ENCODE assay signal across 8 mouse cellular contexts in the genomic region with DNA sequence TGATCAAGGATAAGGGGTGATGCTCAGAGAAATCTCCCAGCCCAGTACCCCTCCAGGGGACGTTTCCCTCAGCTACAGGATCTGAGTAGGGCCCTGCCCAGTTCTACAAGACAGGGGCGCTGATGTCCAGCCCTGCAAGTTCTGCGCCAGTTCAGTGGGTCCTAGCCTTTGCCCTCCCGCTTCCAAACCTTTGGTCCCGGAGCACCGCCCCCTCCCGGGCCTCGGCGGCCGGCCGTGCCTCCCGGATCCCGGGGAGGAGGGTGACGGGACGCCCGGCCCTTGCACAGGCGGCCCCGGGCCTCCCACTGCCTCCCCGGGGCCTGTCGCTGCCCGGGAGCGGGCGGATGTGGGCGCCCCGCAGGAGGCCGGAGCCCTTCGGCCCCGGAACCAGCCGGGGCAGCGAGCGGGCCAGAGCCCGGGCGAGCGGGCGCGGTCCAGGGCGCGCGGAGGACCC. TPM values are rescaled to one million over a fixed set of nuclear protein-coding genes. Genes with fewer than 3 reads are reported as not detected.
DNase-seq lines count a peak whose midpoint lies in the region; ATAC-seq and TF ChIP-seq lines count a peak whose summit lies in the region.

No protein-coding gene starts in this region.

- peak overlapping the region; percentile 72 for H3K4me2 ChIP-seq in hindbrain, embryonic 13.5 days
- H3K4me2 ChIP-seq in neural tube, embryonic 11.5 days (ENCODE audit: low read depth), result peak overlapping the region; percentile 79

- H3K36me3 ChIP-seq in hindbrain, embryonic 13.5 days, result no peaks in the 10 kb centered on the region
- no peaks in the 10 kb centered on the region for H3K36me3 ChIP-seq in liver, adult 2 months (ENCODE audit: control insufficient read depth, insufficient read depth, low read length)
- no peaks in the 10 kb centered on the region for H3K36me3 ChIP-seq in neural tube, embryonic 11.5 days (ENCODE audit: control insufficient read depth, insufficient read depth, low read length)

- H3K9ac ChIP-seq in hindbrain, embryonic 13.5 days, result peak overlapping the region; percentile 99
- H3K9ac ChIP-seq in liver, adult 2 months (ENCODE audit: low read depth, low read length), result peak overlapping the region; percentile 68
- H3K9ac ChIP-seq in neural tube, embryonic 11.5 days (ENCODE audit: low read length), result peak overlapping the region; percentile 97

- no peaks in the 10 kb centered on the region for H3K9me3 ChIP-seq in hindbrain, embryonic 13.5 days
- H3K9me3 ChIP-seq in neural tube, embryonic 11.5 days (ENCODE audit: control insufficient read depth, low read length), result no peaks in the 10 kb centered on the region

- TF ChIP-seq CTCF in embryonic fibroblast, embryonic 13.5 days (IDR thresholded peaks at IDR 0.05; ENCODE audit: borderline replicate concordance, insufficient read depth, low read length), result no peak
- no peak for TF ChIP-seq CTCF in liver, adult 2 months (IDR thresholded peaks at IDR 0.05; ENCODE audit: low read depth, low read length)

- H3K4me3 ChIP-seq in embryonic fibroblast, embryonic 13.5 days (ENCODE audit: insufficient read depth, low read length), result peak overlapping the region; percentile 97
- peak overlapping the region; percentile 89 for H3K4me3 ChIP-seq in hindbrain, embryonic 13.5 days
- H3K4me3 ChIP-seq in liver, adult 2 months (ENCODE audit: insufficient read depth, low read depth, low read length), result peak overlapping the region; percentile 70
- H3K4me3 ChIP-seq in neural tube, embryonic 11.5 days (ENCODE audit: low read depth, low read length), result peak overlapping the region; percentile 93

- H3K4me1 ChIP-seq in embryonic fibroblast, embryonic 13.5 days (ENCODE audit: control insufficient read depth, insufficient read depth, low read length), result peaks cover 24% of the 10 kb centered on the region
- peaks cover 65% of the 10 kb centered on the region for H3K4me1 ChIP-seq in hindbrain, embryonic 13.5 days (replicated peaks)
- peaks cover 6% of the 10 kb centered on the region for H3K4me1 ChIP-seq in liver, adult 2 months (ENCODE audit: control insufficient read depth, insufficient read depth, low read length)
- H3K4me1 ChIP-seq in neural tube, embryonic 11.5 days (ENCODE audit: control insufficient read depth, insufficient read depth, low read length), result peaks cover 21% of the 10 kb centered on the region

- peak; percentile 47 for ATAC-seq in hindbrain, embryonic 13.5 days (ENCODE audit: low FRiP score)
- ATAC-seq in neural tube, embryonic 11.5 days (ENCODE audit: insufficient read depth, low FRiP score, low TSS enrichment), result peak; percentile 51; the same call in 1 of the 2 replicates

- H3K79me2 ChIP-seq in liver, adult 2 months (ENCODE audit: control insufficient read depth, insufficient read depth, low read length), result peaks cover 4% of the 10 kb centered on the region; the same call in 1 of the 2 replicates

- H3K27me3 ChIP-seq in hindbrain, embryonic 13.5 days, result 0 out of 2 replicates have a peak, but pooled peaks cover under 1% of the 10 kb centered on the region
- H3K27me3 ChIP-seq in liver, adult 2 months (ENCODE audit: control insufficient read depth, insufficient read depth, low read length), result no peaks in the 10 kb centered on the region
- no peaks in the 10 kb centered on the region for H3K27me3 ChIP-seq in neural tube, embryonic 11.5 days (ENCODE audit: control insufficient read depth, insufficient read depth, low read length)

- no peak; the same call in 1 of the 2 replicates for TF ChIP-seq POLR2A in embryonic fibroblast, embryonic 13.5 days (IDR thresholded peaks at IDR 0.05; ENCODE audit: low read depth, low read length)
- no peak for TF ChIP-seq POLR2A in liver, adult 2 months (IDR thresholded peaks at IDR 0.05; ENCODE audit: extremely low read depth, insufficient read depth, low read length)

- WGBS in hindbrain, embryonic 13.5 days, result under 1% methylated on average over 39 of the region's 39 CpGs
- 3% methylated on average over 36 of the region's 39 CpGs for WGBS in liver, adult 2 months
- 0% methylated on average over 26 of the region's 39 CpGs for WGBS in neural tube, embryonic 11.5 days

- peak; percentile 60 to 74 for DNase-seq in lung, adult 18-20 months
- no peak for DNase-seq in lung, postnatal 25 days (ENCODE audit: low spot score)
- DNase-seq in adipocyte (ENCODE audit: low spot score), result peak; percentile 50
- DNase-seq in liver, adult 2 months (ENCODE audit: extremely low read depth, low read depth, low spot score), result no peak
- peak; percentile 48 for DNase-seq in neural tube, embryonic 11.5 days (ENCODE audit: low spot score)
- no peak for DNase-seq in urinary bladder, postnatal 4 days (ENCODE audit: low spot score in 2 of 2)

- H3K27ac ChIP-seq in embryonic fibroblast, embryonic 13.5 days (ENCODE audit: insufficient read depth, low read length), result peak overlapping the region; percentile 86
- peak overlapping the region; percentile 98 for H3K27ac ChIP-seq in hindbrain, embryonic 13.5 days
- H3K27ac ChIP-seq in liver, adult 2 months (replicated peaks; ENCODE audit: insufficient read depth, low read depth, low read length), result peak overlapping the region; percentile 79
- H3K27ac ChIP-seq in neural tube, embryonic 11.5 days (ENCODE audit: low read depth, low read length), result peak overlapping the region; percentile 93

RNA-seq across cellular contexts. Expression of gene Hdac7, which starts 13.5 kb away (rescaled TPM):
- 51.8 and 60.1 TPM in 2 replicates for polyA plus RNA-seq in embryonic fibroblast, embryonic 13.5 days (2011; ENCODE audit: insufficient read length, low read depth, missing spikeins)
- 27.9 and 28.1 TPM in 2 replicates for polyA plus RNA-seq in hindbrain, embryonic 13.5 days (2015; fragmentation: Nextera tagmentation; extraction: Ambion mirVana)
- 2.5 and 3.4 TPM in 2 replicates for total RNA-seq in liver, adult 2 months (2014; rRNA removed)
- 5.9 and 9.5 TPM in 2 replicates for polyA plus RNA-seq in liver, adult 2 months (2012; rRNA removed)
- polyA plus RNA-seq in neural tube, embryonic 11.5 days (2014; fragmentation: Nextera tagmentation; extraction: Ambion mirVana), result 21.0 and 23.2 TPM in 2 replicates

RNA-seq across cellular contexts. Expression of gene Slc48a1, which starts 52.5 kb away (rescaled TPM):
- 136 and 167 TPM in 2 replicates for polyA plus RNA-seq in embryonic fibroblast, embryonic 13.5 days (2011; ENCODE audit: insufficient read length, low read depth, missing spikeins)
- 59.8 and 62.9 TPM in 2 replicates for polyA plus RNA-seq in hindbrain, embryonic 13.5 days (2015; fragmentation: Nextera tagmentation; extraction: Ambion mirVana)
- total RNA-seq in liver, adult 2 months (2014; rRNA removed), result 15.2 and 21.1 TPM in 2 replicates
- polyA plus RNA-seq in liver, adult 2 months (2012; rRNA removed), result 54.9 and 58.6 TPM in 2 replicates
- 29.2 and 29.3 TPM in 2 replicates for polyA plus RNA-seq in neural tube, embryonic 11.5 days (2014; fragmentation: Nextera tagmentation; extraction: Ambion mirVana)

Comparison
In these comparisons a context has a peak if more than half of its experiments do, and no peak if none do; other contexts are left out.
1. DNase-seq: peak in lung, adult 18-20 months (2 of 2), adipocyte (single experiment) and neural tube, embryonic 11.5 days (single experiment); none in lung, postnatal 25 days (single experiment), liver, adult 2 months (single experiment) and urinary bladder, postnatal 4 days (0 of 2).
2. Peak in every context shown above with its lines, with median percentiles within 50 percentile points of each other: H3K27ac ChIP-seq, H3K4me3 ChIP-seq and H3K9ac ChIP-seq.